Mouse (Mus musculus) T-helper 1 cell (primary cell): ENCODE results near the gene Fam196a.

ENCODE experiments used
- in situ Hi-C: fragments of 300-600 bp; cut with MboI, MseI; formaldehyde crosslinking; loops from one replicate; pipeline ENCODE4 v1.15.1; 2025; ENCODE audit warnings: high pct_unique_total_duplicates

Gene Fam196a

DNA sequence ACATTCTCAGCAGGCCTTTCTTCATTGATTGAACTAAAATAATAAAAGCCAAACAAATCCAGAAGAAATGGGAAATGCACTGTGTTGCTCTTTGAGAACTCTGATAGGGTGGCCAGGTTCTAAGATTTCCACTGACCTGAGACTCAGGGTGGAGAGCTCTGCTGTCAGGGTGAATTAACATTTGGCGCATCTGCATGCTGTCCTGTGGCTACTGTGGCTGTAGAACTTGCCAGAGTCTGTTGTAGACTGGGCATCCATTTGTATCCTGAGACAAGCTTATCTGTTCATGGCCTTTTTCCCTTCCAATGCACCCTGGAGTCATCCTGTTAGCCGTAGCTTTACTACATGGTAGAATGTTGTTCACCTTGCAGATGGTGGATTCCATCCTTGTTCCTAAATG lies 98.2 kb downstream of the Fam196a start:
- in situ Hi-C loops = no loop called here
